10 mouse cellular contexts compared by ENCODE assay signal in genomic region chr11:94994947-94995772, GRCm38 (mm10). TPM values are rescaled to one million over a fixed set of nuclear protein-coding genes. Genes with fewer than 3 reads are reported as not detected.
DNase-seq lines count a peak whose midpoint lies in the region; ATAC-seq and TF ChIP-seq lines count a peak whose summit lies in the region.
"Had no signal": no experiment of that assay in that cellular context is flagged by ENCODE, and none has a peak within 500 bp of the region (broad histone marks: within the 10 kb centered on the region; RNA-seq: fewer than 3 reads in every experiment).

No protein-coding gene starts in this region.

- DNase-seq in heart, postnatal 25 days (ENCODE audit: low spot score): no peak
- DNase-seq in left cerebral cortex, postnatal 14 days (ENCODE audit: low spot score in 2 of 2): no peak
- no peak for DNase-seq in Muller cell, postnatal 12 days (ENCODE audit: inconsistent ontology term)
- DNase-seq in gastrocnemius, postnatal 36 days: no peak

- peaks cover 20% of the 10 kb centered on the region for H3K36me3 ChIP-seq in heart, embryonic 11.5 days (ENCODE audit: control insufficient read depth, insufficient read depth, low read length)
- H3K36me3 ChIP-seq in heart, embryonic 15.5 days: peaks cover 38% of the 10 kb centered on the region; the same call in 1 of the 2 replicates
- peaks cover 9% of the 10 kb centered on the region for H3K36me3 ChIP-seq in liver, embryonic 16.5 days (ENCODE audit: control insufficient read depth, insufficient read depth)

- peak overlapping the region; percentile 99 for H3K4me2 ChIP-seq in heart, embryonic 11.5 days
- peak overlapping the region; percentile 98 for H3K4me2 ChIP-seq in heart, embryonic 15.5 days
- H3K4me2 ChIP-seq in liver, embryonic 16.5 days (ENCODE audit: low read depth, low read length): peak overlapping the region; percentile 97

- no peak for TF ChIP-seq POLR2A in bone marrow macrophage, adult 2 months (IDR thresholded peaks at IDR 0.05; ENCODE audit: borderline replicate concordance, low read depth, low read length)

- peaks cover 49% of the 10 kb centered on the region for H3K4me1 ChIP-seq in heart, embryonic 11.5 days (ENCODE audit: control insufficient read depth, insufficient read depth, low read length)
- peaks cover 25% of the 10 kb centered on the region for H3K4me1 ChIP-seq in bone marrow macrophage, adult 2 months (ENCODE audit: control insufficient read depth, insufficient read depth, low read length)
- peaks cover 74% of the 10 kb centered on the region for H3K4me1 ChIP-seq in heart, embryonic 15.5 days (replicated peaks)
- H3K4me1 ChIP-seq in liver, embryonic 16.5 days (ENCODE audit: control insufficient read depth, low read depth, low read length): peaks cover 88% of the 10 kb centered on the region

- H3K27me3 ChIP-seq in heart, embryonic 11.5 days (ENCODE audit: control insufficient read depth, insufficient read depth, low read length): no peaks in the 10 kb centered on the region
- H3K27me3 ChIP-seq in heart, embryonic 15.5 days: no peaks in the 10 kb centered on the region
- no peaks in the 10 kb centered on the region for H3K27me3 ChIP-seq in liver, embryonic 16.5 days (ENCODE audit: control insufficient read depth, insufficient read depth, low read depth, low read length)

- TF ChIP-seq CTCF in bone marrow macrophage, adult 2 months (IDR thresholded peaks at IDR 0.05; ENCODE audit: low read depth, low read length): no peak

- H3K27ac ChIP-seq in heart, embryonic 11.5 days (ENCODE audit: low read depth, low read length): peak overlapping the region; percentile 41; the same call in 1 of the 2 replicates
- no peak overlapping the region for H3K27ac ChIP-seq in bone marrow macrophage, adult 2 months (ENCODE audit: insufficient read depth, low read depth, low read length)
- H3K27ac ChIP-seq in heart, embryonic 15.5 days: no peak overlapping the region
- H3K27ac ChIP-seq in liver, embryonic 16.5 days (ENCODE audit: low read length): peak overlapping the region; percentile 58

- WGBS in heart, embryonic 11.5 days (ENCODE audit: insufficient replicate concordance): 80% methylated on average over 11 of the region's 11 CpGs
- 80% methylated on average over 11 of the region's 11 CpGs for WGBS in heart, embryonic 15.5 days
- WGBS in liver, embryonic 16.5 days (ENCODE audit: insufficient replicate concordance): 42% methylated on average over 11 of the region's 11 CpGs

- no peaks in the 10 kb centered on the region for H3K9me3 ChIP-seq in heart, embryonic 11.5 days (replicated peaks; ENCODE audit: control insufficient read depth, low read length)
- H3K9me3 ChIP-seq in heart, embryonic 15.5 days (replicated peaks): no peaks in the 10 kb centered on the region
- H3K9me3 ChIP-seq in liver, embryonic 16.5 days (replicated peaks; ENCODE audit: control insufficient read depth, low read length): no peaks in the 10 kb centered on the region

- H3K4me3 ChIP-seq in heart, embryonic 11.5 days (ENCODE audit: low read depth, low read length): peak overlapping the region; percentile 80
- peak overlapping the region; percentile 87 for H3K4me3 ChIP-seq in bone marrow macrophage, adult 2 months (ENCODE audit: insufficient read depth, low read length)
- peak overlapping the region; percentile 73 for H3K4me3 ChIP-seq in heart, embryonic 15.5 days
- peak overlapping the region; percentile 84 for H3K4me3 ChIP-seq in liver, embryonic 16.5 days (ENCODE audit: low read depth, low read length)

- peak overlapping the region; percentile 86; the same call in 1 of the 2 replicates for H3K9ac ChIP-seq in heart, embryonic 11.5 days (ENCODE audit: low read depth, low read length)
- H3K9ac ChIP-seq in heart, embryonic 15.5 days: peak overlapping the region; percentile 82
- peak overlapping the region; percentile 87 for H3K9ac ChIP-seq in liver, embryonic 16.5 days (ENCODE audit: low read depth, low read length)

- intact Hi-C loops in heart, postnatal 25 days (cut with DNase I): no loop called here
- intact Hi-C loops in left cerebral cortex, postnatal 14 days (cut with DNase I): no loop called here
- intact Hi-C loops in gastrocnemius, postnatal 36 days (cut with DNase I): no loop called here

- no peak for ATAC-seq in heart, embryonic 11.5 days (replicated peaks; ENCODE audit: insufficient number of reproducible peaks, low FRiP score, low TSS enrichment)
- ATAC-seq in heart, embryonic 15.5 days (replicated peaks; ENCODE audit: insufficient number of reproducible peaks, insufficient read depth, low FRiP score, low read depth): no peak
- no peak for ATAC-seq in liver, embryonic 16.5 days (ENCODE audit: low read depth)

RNA-seq across cellular contexts. Expression of gene Ppp1r9b, which starts 4.3 kb away (rescaled TPM):
- polyA plus RNA-seq in heart, embryonic 11.5 days (2014; fragmentation: Nextera tagmentation; extraction: Ambion mirVana): 11.4 and 16.3 TPM in 2 replicates
- 10 to 100 TPM; 45.5 to 52.6 TPM for total RNA-seq in heart, postnatal 25 days (2021)
- polyA plus RNA-seq in bone marrow macrophage, adult 2 months (2012; ENCODE audit: insufficient read depth, insufficient read length, missing spikeins): 166 and 176 TPM in 2 replicates
- polyA plus RNA-seq in heart, embryonic 15.5 days (2015; fragmentation: Nextera tagmentation; extraction: Ambion mirVana): 5.0 and 6.6 TPM in 2 replicates
- 7.1 and 7.6 TPM in 2 replicates for polyA plus RNA-seq in liver, embryonic 16.5 days (2015; fragmentation: Nextera tagmentation; extraction: Ambion mirVana)
- 100 to 1,000 TPM; 505 to 506 TPM for total RNA-seq in left cerebral cortex, postnatal 14 days (2021)
- 10 to 100 TPM; 21.9 to 22.0 TPM for total RNA-seq in gastrocnemius, postnatal 36 days (2021)

RNA-seq across cellular contexts. Expression of gene Samd14, which starts 14.5 kb away (rescaled TPM):
- polyA plus RNA-seq in heart, embryonic 11.5 days (2014; fragmentation: Nextera tagmentation; extraction: Ambion mirVana): 16.0 and 16.3 TPM in 2 replicates
- total RNA-seq in heart, postnatal 25 days (2021): 1 to 10 TPM; 1.2 to 1.5 TPM
- polyA plus RNA-seq in bone marrow macrophage, adult 2 months (2012; ENCODE audit: insufficient read depth, insufficient read length, missing spikeins): not detected in 2 replicates
- 8.0 and 13.2 TPM in 2 replicates for polyA plus RNA-seq in heart, embryonic 15.5 days (2015; fragmentation: Nextera tagmentation; extraction: Ambion mirVana)
- 27.2 and 34.7 TPM in 2 replicates for polyA plus RNA-seq in liver, embryonic 16.5 days (2015; fragmentation: Nextera tagmentation; extraction: Ambion mirVana)
- 10 to 100 TPM; 48.5 to 52.2 TPM for total RNA-seq in left cerebral cortex, postnatal 14 days (2021)
- under 1 TPM; 0.44 to 0.56 TPM for total RNA-seq in gastrocnemius, postnatal 36 days (2021)

RNA-seq across cellular contexts. Expression of gene Sgca, which starts 19.0 kb away (rescaled TPM):
- polyA plus RNA-seq in heart, embryonic 11.5 days (2014; fragmentation: Nextera tagmentation; extraction: Ambion mirVana): 24.7 and 25.3 TPM in 2 replicates
- total RNA-seq in heart, postnatal 25 days (2021): 100 to 1,000 TPM; 142 to 163 TPM
- polyA plus RNA-seq in bone marrow macrophage, adult 2 months (2012; ENCODE audit: insufficient read depth, insufficient read length, missing spikeins): not detected in 2 replicates
- 22.1 and 24.7 TPM in 2 replicates for polyA plus RNA-seq in heart, embryonic 15.5 days (2015; fragmentation: Nextera tagmentation; extraction: Ambion mirVana)
- polyA plus RNA-seq in liver, embryonic 16.5 days (2015; fragmentation: Nextera tagmentation; extraction: Ambion mirVana): 0.86 and 0.96 TPM in 2 replicates
- under 1 TPM; 0.55 to 0.68 TPM for total RNA-seq in left cerebral cortex, postnatal 14 days (2021)
- 100 to 1,000 TPM; 252 to 259 TPM for total RNA-seq in gastrocnemius, postnatal 36 days (2021)
- total RNA-seq: common myeloid progenitor, adult 5-6 weeks had no signal
- polyA plus RNA-seq: liver, adult 2 months had no signal

RNA-seq across cellular contexts. Expression of gene Hils1, which starts 27.8 kb away (rescaled TPM):
- 0.24 TPM in 1 of 2 replicates, not detected in the other for polyA plus RNA-seq in heart, embryonic 11.5 days (2014; fragmentation: Nextera tagmentation; extraction: Ambion mirVana)
- not detected for total RNA-seq in heart, postnatal 25 days (2021)
- polyA plus RNA-seq in bone marrow macrophage, adult 2 months (2012; ENCODE audit: insufficient read depth, insufficient read length, missing spikeins): not detected in 2 replicates
- 0.15 and 0.22 TPM in 2 replicates for polyA plus RNA-seq in heart, embryonic 15.5 days (2015; fragmentation: Nextera tagmentation; extraction: Ambion mirVana)
- polyA plus RNA-seq in liver, embryonic 16.5 days (2015; fragmentation: Nextera tagmentation; extraction: Ambion mirVana): not detected in 2 replicates
- total RNA-seq in left cerebral cortex, postnatal 14 days (2021): not detected
- total RNA-seq in gastrocnemius, postnatal 36 days (2021): not detected
- total RNA-seq: common myeloid progenitor, adult 5-6 weeks; liver, adult 2 months had no signal
- polyA plus RNA-seq: liver, adult 2 months had no signal

RNA-seq across cellular contexts. Expression of gene Pdk2, which starts 46.0 kb away (rescaled TPM):
- polyA plus RNA-seq in heart, embryonic 11.5 days (2014; fragmentation: Nextera tagmentation; extraction: Ambion mirVana): 45.6 and 53.0 TPM in 2 replicates
- 100 to 1,000 TPM; 377 to 397 TPM for total RNA-seq in heart, postnatal 25 days (2021)
- polyA plus RNA-seq in bone marrow macrophage, adult 2 months (2012; ENCODE audit: insufficient read depth, insufficient read length, missing spikeins): 23.4 and 24.5 TPM in 2 replicates
- 114 and 117 TPM in 2 replicates for polyA plus RNA-seq in heart, embryonic 15.5 days (2015; fragmentation: Nextera tagmentation; extraction: Ambion mirVana)
- 10.7 and 13.9 TPM in 2 replicates for polyA plus RNA-seq in liver, embryonic 16.5 days (2015; fragmentation: Nextera tagmentation; extraction: Ambion mirVana)
- 10 to 100 TPM; 69.2 to 75.4 TPM for total RNA-seq in left cerebral cortex, postnatal 14 days (2021)
- 100 to 1,000 TPM; 370 to 480 TPM for total RNA-seq in gastrocnemius, postnatal 36 days (2021)

Comparison
In these comparisons a context has a peak if more than half of its experiments do, and no peak if none do; other contexts are left out.
1. H3K27ac ChIP-seq: peak in heart, embryonic 11.5 days (single experiment) and liver, embryonic 16.5 days (single experiment); none in bone marrow macrophage, adult 2 months (single experiment) and heart, embryonic 15.5 days (single experiment).
2. RNA of gene Sgca, which starts 19.0 kb away (polyA plus RNA-seq): 24.7 to 25.3 TPM in heart, embryonic 11.5 days and 22.1 to 24.7 TPM in heart, embryonic 15.5 days; 0.86 to 0.96 TPM in liver, embryonic 16.5 days and not detected in bone marrow macrophage, adult 2 months; every median in the first group is over 10 times any median in the second.
3. Peak in every context shown above with its lines, with median percentiles within 50 percentile points of each other: H3K4me2 ChIP-seq, H3K4me3 ChIP-seq and H3K9ac ChIP-seq.